Mouse (Mus musculus) stomach, postnatal 0 days (tissue): ENCODE measurements at regions not wholly inside any gene's neighbourhood (a gene's known extent, or its start where the extent isn't known, plus 50 kb on each side); places are given as distances from the start of the nearest gene placed in this dataset.
"Not testable (repeated sequence)": the region's sequence is repeated elsewhere in the genome, so short reads cannot be mapped to it uniquely, and the experiment has no call there.

Source experiments
- ATAC-seq: fragments of 200-750 bp; cut with Nextera tagmentation; 2 replicates; pipeline ENCODE4 v1.8.0; 2017; ENCODE audit not compliant: low FRiP score, low TSS enrichment
- DNase-seq: peaks from one replicate; pipeline ENCODE4 v3.0.0-alpha.2; 2016; ENCODE audit warnings: low spot score
- H3K27ac ChIP-seq: fragments of 300-500 bp; sonication (generic); replicated peaks from 2 replicates; pipeline ENCODE4 v1.5.1; 2014; ENCODE audit warnings: mild to moderate bottlenecking, control low read depth
- H3K27me3 ChIP-seq: fragments of 300-500 bp; sonication (generic); 2 replicates; pipeline ENCODE4 v1.6.1; 2014; ENCODE audit warnings: low read length; ENCODE audit not compliant: control insufficient read depth, insufficient read depth
- H3K36me3 ChIP-seq: fragments of 300-500 bp; sonication (generic); 2 replicates; pipeline ENCODE4 v1.6.1; 2014; ENCODE audit warnings: low read length, mixed read lengths; ENCODE audit not compliant: control insufficient read depth, insufficient read depth
- H3K4me1 ChIP-seq: fragments of 300-500 bp; sonication (generic); replicated peaks from 2 replicates; pipeline ENCODE4 v1.6.1; 2014; ENCODE audit warnings: antibody characterized with exemption; ENCODE audit not compliant: control insufficient read depth, insufficient read depth
- H3K4me2 ChIP-seq: fragments of 300-500 bp; sonication (generic); replicated peaks from 2 replicates; pipeline ENCODE4 v1.6.1; 2014; ENCODE audit warnings: low read depth, mild to moderate bottlenecking, control low read depth, moderate library complexity
- H3K4me3 ChIP-seq: fragments of 300-500 bp; sonication (generic); 2 replicates; pipeline ENCODE4 v1.5.1; 2014; ENCODE audit warnings: low read depth, low read length, control low read depth
- H3K9ac ChIP-seq: fragments of 300-500 bp; sonication (generic); 2 replicates; pipeline ENCODE4 v1.6.1; 2014; ENCODE audit warnings: mild to moderate bottlenecking, low read length, control low read depth, mixed read lengths
- H3K9me3 ChIP-seq: fragments of 300-500 bp; sonication (generic); 2 replicates; pipeline ENCODE4 v1.6.1; 2016; ENCODE audit warnings: low read length; ENCODE audit not compliant: control insufficient read depth
- CTCF ChIP-seq: IDR thresholded peaks from 2 replicates; pipeline ENCODE4 v1.5.1; 2016; ENCODE audit warnings: antibody characterized with exemption, low read depth, mild to moderate bottlenecking, moderate library complexity
- EP300 ChIP-seq: optimal IDR thresholded peaks from 2 replicates; pipeline ENCODE3; 2016; ENCODE audit warnings: antibody characterized with exemption
- WGBS: fragments of 180-500 bp; shearing (Covaris S2); extraction: QIAGEN DNeasy Blood & Tissue Kit; methylation state at CpG from one replicate; pipeline ENCODE4 v1.1.7; 2014; 5-methylcytosine and 5-hydroxymethylcytosine counted together

DNA sequence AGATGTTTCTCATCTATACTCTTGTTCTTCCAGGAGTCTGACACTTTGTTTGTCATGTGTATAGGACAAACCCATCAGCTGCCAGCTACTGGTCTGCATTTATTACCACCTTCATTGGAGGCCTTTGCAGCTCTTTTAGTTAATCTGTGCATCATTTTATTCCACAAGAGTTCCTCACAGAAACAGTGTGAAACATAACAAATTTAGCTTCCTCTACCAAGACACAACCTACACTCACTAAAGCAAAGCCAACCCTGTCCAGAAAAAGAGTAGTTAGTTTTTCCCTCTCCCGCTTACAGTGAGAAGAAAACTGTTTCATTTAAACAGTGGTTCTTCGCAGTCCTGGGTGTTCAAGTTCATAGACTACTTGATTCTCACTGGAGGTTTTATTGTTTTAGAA lies 100.5 kb downstream of the 1700129C05Rik start:
- Histone ChIP-seq H3K36me3 (no peaks in the 10 kb centered on the region), H3K27me3 (no peaks in the 10 kb centered on the region), H3K9me3 (no peaks in the 10 kb centered on the region), H3K4me1 (no peaks in the 10 kb centered on the region), H3K9ac (no peak overlapping the region), H3K4me2 (no peak overlapping the region), H3K4me3 (no peak overlapping the region), H3K27ac (no peak overlapping the region)
- 93% methylated on average over 2 of the region's 2 CpGs for WGBS
- DNase-seq (no peak), ATAC-seq (no peak)
- TF ChIP-seq EP300 (no peak), CTCF (no peak)

DNA sequence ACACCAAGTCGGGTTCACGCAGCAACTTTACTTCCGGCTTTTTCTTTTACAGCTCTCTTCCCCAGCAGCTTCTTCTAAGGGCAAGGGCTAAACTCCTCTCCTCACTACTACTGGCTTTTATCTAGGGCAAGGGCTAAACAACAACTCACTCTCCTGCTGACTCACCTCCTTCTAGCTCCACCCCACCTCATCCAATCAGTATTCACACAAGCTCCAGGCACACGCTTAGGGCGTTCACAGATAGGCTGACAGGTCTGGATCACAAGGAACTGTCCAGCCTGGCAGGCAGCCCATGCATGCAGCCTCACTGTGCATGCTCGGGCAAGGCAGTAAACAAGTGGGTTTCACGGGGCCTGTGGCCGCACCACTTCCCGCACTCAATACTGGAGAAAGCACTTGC lies 116.9 kb downstream of the 1700129C05Rik start:
- H3K4me3 ChIP-seq, H3K9ac ChIP-seq, H3K27me3 ChIP-seq, H3K4me2 ChIP-seq, H3K9me3 ChIP-seq, H3K4me1 ChIP-seq, H3K27ac ChIP-seq, H3K36me3 ChIP-seq: not testable (repeated sequence)
- DNase-seq (peak; percentile 28), ATAC-seq (peak; percentile 90)
- 55% methylated on average over 9 of the region's 9 CpGs for WGBS

DNA sequence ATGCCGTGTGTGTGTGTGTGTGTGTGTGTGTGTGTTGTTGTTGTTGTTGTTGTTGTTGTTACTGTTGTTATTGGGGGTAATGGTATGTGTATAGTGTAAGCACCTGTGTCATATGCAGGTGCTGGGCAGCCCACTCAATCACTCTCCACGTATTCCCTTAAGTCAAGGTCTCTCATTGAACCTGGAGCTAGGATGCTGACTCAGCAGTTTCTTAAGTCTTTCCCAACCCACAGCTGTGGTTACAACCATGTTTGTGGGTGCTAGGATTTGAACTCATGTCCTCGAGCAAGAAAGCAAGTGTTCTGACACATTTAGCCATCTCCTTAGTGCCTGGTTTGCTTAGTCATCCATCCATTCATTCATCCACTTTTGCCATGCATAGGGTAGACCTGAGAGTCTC lies 133.2 kb downstream of the 1700129C05Rik start:
- TF ChIP-seq EP300 (no peak), CTCF (no peak)

DNA sequence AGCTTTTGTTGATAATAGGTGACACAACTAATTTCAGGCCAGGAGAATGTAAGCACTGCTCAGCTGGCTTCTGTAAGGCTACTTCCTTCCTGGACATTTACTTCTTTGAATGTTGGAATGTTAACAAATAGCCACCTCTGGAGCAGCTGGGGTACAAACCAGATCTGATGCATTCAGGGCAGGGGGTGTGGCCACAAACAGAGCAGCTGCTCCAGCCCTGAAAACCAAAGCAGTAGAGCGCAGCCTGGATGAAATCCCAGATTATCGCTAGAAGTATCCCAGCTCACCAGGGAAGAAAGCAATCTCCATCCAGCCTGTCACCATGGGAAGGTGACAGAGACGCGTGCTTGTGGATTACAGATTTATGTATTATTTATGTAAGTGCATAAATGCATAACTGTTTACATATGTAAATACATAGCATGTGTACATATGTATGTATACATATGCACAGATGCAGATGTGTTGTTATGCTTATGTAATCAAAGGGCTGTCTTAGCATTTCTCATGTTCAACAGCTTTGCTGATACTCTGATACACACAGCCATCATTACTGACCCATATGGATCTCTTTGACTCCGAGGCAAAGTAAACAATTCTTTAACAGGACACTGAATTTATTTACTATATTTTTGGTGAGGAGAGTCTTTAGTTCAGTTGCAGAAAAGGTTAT lies 143.5 kb downstream of the 1700129C05Rik start:
- H3K27ac ChIP-seq, result no peak overlapping the region

More for the DNA sequence above, 133.2 kb downstream of the 1700129C05Rik start:
- Histone ChIP-seq H3K9ac (no peak overlapping the region), H3K9me3 (no peaks in the 10 kb centered on the region), H3K4me2 (no peak overlapping the region), H3K36me3 (no peaks in the 10 kb centered on the region), H3K4me1 (no peaks in the 10 kb centered on the region), H3K27ac (no peak overlapping the region), H3K27me3 (no peaks in the 10 kb centered on the region), H3K4me3 (no peak overlapping the region)
- 78% methylated on average over 3 of the region's 3 CpGs for WGBS
- DNase-seq, result no peak
- ATAC-seq, result no peak

DNA sequence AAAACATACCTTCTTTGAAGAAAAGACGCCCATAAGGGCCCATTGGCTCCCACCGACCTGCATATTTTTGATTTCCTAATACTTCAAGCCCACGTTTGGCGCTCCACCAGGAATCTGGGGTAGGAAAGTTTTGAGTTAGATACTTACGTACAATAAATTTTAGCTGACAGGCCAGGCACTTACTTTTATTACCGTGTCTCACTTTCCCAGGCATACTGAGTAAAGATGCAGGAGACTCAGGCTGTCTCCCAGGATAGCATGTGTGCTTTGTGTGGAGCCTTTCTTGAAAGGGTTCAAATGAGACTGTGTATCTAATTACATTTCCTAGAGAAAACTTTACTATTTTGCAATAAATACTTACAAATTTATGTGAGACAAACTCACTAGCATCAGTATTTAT lies 147.7 kb downstream of the 1700129C05Rik start:
- DNase-seq, result no peak
- Histone ChIP-seq H3K4me2 (no peak overlapping the region), H3K4me3 (no peak overlapping the region), H3K4me1 (no peaks in the 10 kb centered on the region), H3K9ac (no peak overlapping the region), H3K27me3 (no peaks in the 10 kb centered on the region), H3K27ac (no peak overlapping the region), H3K36me3 (no peaks in the 10 kb centered on the region), H3K9me3 (no peaks in the 10 kb centered on the region)
- no peak for ATAC-seq
- WGBS, result 75% methylated on average over 6 of the region's 6 CpGs
- TF ChIP-seq EP300 (no peak), CTCF (no peak)

More for the DNA sequence above, 143.5 kb downstream of the 1700129C05Rik start:
- Histone ChIP-seq H3K4me2 (no peak overlapping the region), H3K36me3 (no peaks in the 10 kb centered on the region), H3K4me1 (no peaks in the 10 kb centered on the region), H3K9ac (no peak overlapping the region), H3K4me3 (no peak overlapping the region), H3K27me3 (no peaks in the 10 kb centered on the region), H3K9me3 (no peaks in the 10 kb centered on the region)
- 39% methylated on average over 5 of the region's 5 CpGs for WGBS
- DNase-seq (no peak), ATAC-seq (no peak)
- TF ChIP-seq CTCF, result no peak
- TF ChIP-seq EP300, result no peak

DNA sequence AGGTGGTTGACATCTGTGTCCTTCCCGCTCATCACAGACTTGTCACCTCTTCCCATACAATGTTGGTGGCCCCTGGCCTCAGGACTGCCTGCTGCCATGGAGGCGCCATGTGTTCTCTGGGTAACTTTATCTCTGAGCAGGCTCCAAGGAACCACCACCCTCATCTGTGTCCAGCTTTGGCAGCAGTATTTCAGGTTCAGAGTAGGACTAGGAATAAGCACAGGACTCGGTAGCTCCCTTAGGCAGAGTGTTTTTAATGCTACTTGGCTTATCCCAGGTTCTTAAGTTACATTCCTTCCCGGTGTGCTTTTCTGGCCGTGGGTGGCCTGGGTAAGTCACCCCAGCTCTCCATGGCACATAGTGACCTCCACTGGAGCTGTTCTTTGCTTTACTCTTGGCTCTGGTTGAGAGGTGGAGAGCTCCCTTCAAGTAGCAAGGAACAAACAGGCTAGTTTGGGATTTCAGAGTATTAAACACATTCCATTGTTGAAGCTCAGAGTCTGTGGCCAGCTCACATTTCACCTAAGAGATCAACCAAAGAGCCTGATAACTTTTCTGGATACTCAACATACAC lies 153.0 kb downstream of the 1700129C05Rik start:
- Histone ChIP-seq H3K4me1 (no peaks in the 10 kb centered on the region), H3K4me3 (no peak overlapping the region), H3K36me3 (no peaks in the 10 kb centered on the region), H3K4me2 (no peak overlapping the region), H3K9ac (no peak overlapping the region), H3K9me3 (no peaks in the 10 kb centered on the region), H3K27ac (no peak overlapping the region), H3K27me3 (no peaks in the 10 kb centered on the region)
- DNase-seq, result no peak
- TF ChIP-seq EP300 (no peak), CTCF (no peak)
- ATAC-seq, result no peak
- 58% methylated on average over 5 of the region's 5 CpGs for WGBS
